Mouse (Mus musculus): ENCODE results near the gene Rnf150. TPM values are rescaled to one million over a fixed set of nuclear protein-coding genes. Genes with fewer than 3 reads are reported as not detected.

Rnf150 gene
- under 1 TPM in 1 of 2 experiments, not detected in 1; 0.12 TPM for total RNA-seq (2023)

GRCm38 (mm10) chr8:82863041-82863744 lies at the start of gene Rnf150:
Gene Rnf150 (plus strand): TSS chr8:82863356.

Other genes starting within 250 kb of the Rnf150 start
- 100 to 1,000 TPM in 1 of 2 experiments, 10 to 100 TPM in 1; 97.3 to 105 TPM for gene Zfp330, start 89.2 kb upstream of the Rnf150 start, total RNA-seq (2023)

All from T-cell, adult 66 days (primary cell).